ENCODE assay signal across 9 mouse cellular contexts in the genomic region with DNA sequence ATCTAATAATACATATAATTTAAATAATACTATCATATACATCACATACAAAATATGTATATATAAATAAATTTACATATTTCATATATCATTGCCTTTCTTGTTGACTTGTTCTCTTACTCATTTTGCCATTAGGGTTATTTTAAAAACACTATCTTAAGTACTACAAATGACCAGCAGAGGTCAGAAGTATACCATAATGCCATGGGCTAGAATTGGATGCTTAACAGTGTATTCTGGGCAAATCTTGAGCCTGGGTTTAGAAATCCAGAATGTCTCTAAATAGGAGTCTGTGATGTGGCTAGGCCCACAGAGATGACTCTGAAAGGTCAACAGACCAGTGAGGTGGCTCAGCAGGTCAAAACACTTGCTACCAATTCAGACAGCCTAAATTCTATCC. TPM values are rescaled to one million over a fixed set of nuclear protein-coding genes. Genes with fewer than 3 reads are reported as not detected.
DNase-seq lines count a peak whose midpoint lies in the region; ATAC-seq lines count a peak whose summit lies in the region.
"Had no signal": no experiment of that assay in that cellular context is flagged by ENCODE, and none has a peak within 500 bp of the region (broad histone marks: within the 10 kb centered on the region; RNA-seq: fewer than 3 reads in every experiment).

No protein-coding gene starts in this region.

- no peaks in the 10 kb centered on the region for H3K9me3 ChIP-seq in hindbrain, embryonic 11.5 days (ENCODE audit: control insufficient read depth, low read length)
- H3K9me3 ChIP-seq in hindbrain, embryonic 10.5 days = no peaks in the 10 kb centered on the region
- H3K9me3 ChIP-seq in midbrain, embryonic 13.5 days = no peaks in the 10 kb centered on the region
- no peaks in the 10 kb centered on the region for H3K9me3 ChIP-seq in midbrain, embryonic 10.5 days (replicated peaks)
- H3K9me3 ChIP-seq in kidney, embryonic 16.5 days (ENCODE audit: low read length) = no peaks in the 10 kb centered on the region

- H3K4me2 ChIP-seq in hindbrain, embryonic 11.5 days (replicated peaks; ENCODE audit: low read depth, low read length) = no peak overlapping the region
- H3K4me2 ChIP-seq in midbrain, embryonic 13.5 days (replicated peaks) = no peak overlapping the region
- no peak overlapping the region for H3K4me2 ChIP-seq in kidney, embryonic 16.5 days (replicated peaks; ENCODE audit: low read depth, low read length)

- H3K27me3 ChIP-seq in hindbrain, embryonic 11.5 days (ENCODE audit: control insufficient read depth, insufficient read depth, low read length) = no peaks in the 10 kb centered on the region
- H3K27me3 ChIP-seq in hindbrain, embryonic 10.5 days (ENCODE audit: insufficient read depth, poor library complexity, severe bottlenecking) = no peaks in the 10 kb centered on the region
- H3K27me3 ChIP-seq in midbrain, embryonic 13.5 days = no peaks in the 10 kb centered on the region
- no peaks in the 10 kb centered on the region for H3K27me3 ChIP-seq in midbrain, embryonic 10.5 days (ENCODE audit: low read depth, poor library complexity, severe bottlenecking)
- H3K27me3 ChIP-seq in kidney, embryonic 16.5 days (ENCODE audit: insufficient read depth, low read length) = no peaks in the 10 kb centered on the region

- H3K9ac ChIP-seq in hindbrain, embryonic 11.5 days (ENCODE audit: low read depth, low read length) = no peak overlapping the region
- no peak overlapping the region for H3K9ac ChIP-seq in midbrain, embryonic 13.5 days (replicated peaks)
- no peak overlapping the region for H3K9ac ChIP-seq in kidney, embryonic 16.5 days (replicated peaks; ENCODE audit: low read length)

- no peak overlapping the region for H3K27ac ChIP-seq in hindbrain, embryonic 11.5 days (ENCODE audit: low read depth, low read length)
- H3K27ac ChIP-seq in hindbrain, embryonic 10.5 days = no peak overlapping the region
- no peak overlapping the region for H3K27ac ChIP-seq in midbrain, embryonic 13.5 days
- H3K27ac ChIP-seq in midbrain, embryonic 10.5 days (replicated peaks) = no peak overlapping the region
- no peak overlapping the region for H3K27ac ChIP-seq in kidney, embryonic 16.5 days (ENCODE audit: low read length)

- no peaks in the 10 kb centered on the region for H3K4me1 ChIP-seq in hindbrain, embryonic 11.5 days (replicated peaks; ENCODE audit: control insufficient read depth, insufficient read depth, low read length)
- no peaks in the 10 kb centered on the region for H3K4me1 ChIP-seq in hindbrain, embryonic 10.5 days (replicated peaks)
- H3K4me1 ChIP-seq in midbrain, embryonic 13.5 days (replicated peaks) = no peaks in the 10 kb centered on the region
- no peaks in the 10 kb centered on the region for H3K4me1 ChIP-seq in midbrain, embryonic 10.5 days
- H3K4me1 ChIP-seq in kidney, embryonic 16.5 days (ENCODE audit: insufficient read depth, low read length) = no peaks in the 10 kb centered on the region

- no peak overlapping the region for H3K4me3 ChIP-seq in hindbrain, embryonic 11.5 days (ENCODE audit: low read depth, low read length)
- no peak overlapping the region for H3K4me3 ChIP-seq in hindbrain, embryonic 10.5 days
- no peak overlapping the region for H3K4me3 ChIP-seq in midbrain, embryonic 13.5 days (replicated peaks)
- H3K4me3 ChIP-seq in midbrain, embryonic 10.5 days = no peak overlapping the region
- no peak overlapping the region for H3K4me3 ChIP-seq in kidney, embryonic 16.5 days (ENCODE audit: low read length)

- DNase-seq in hindbrain, embryonic 11.5 days (ENCODE audit: low spot score) = peak; percentile 23
- no peak for DNase-seq in hindbrain, embryonic 10.5 days (ENCODE audit: low spot score)
- DNase-seq in midbrain, embryonic 10.5 days (ENCODE audit: low spot score) = no peak
- DNase-seq in brain, adult 2 months (ENCODE audit: low read depth, low spot score) = peak; percentile 36
- peak; percentile 31 for DNase-seq in naive thymus-derived CD4-positive, alpha-beta T cell, adult 2 months (ENCODE audit: low read depth)
- DNase-seq in frontal cortex, postnatal 10 days (ENCODE audit: low spot score in 2 of 2) = no peak
- DNase-seq: adrenal gland, adult 2 months had no signal

- no peaks in the 10 kb centered on the region; the same call in 1 of the 2 replicates for H3K36me3 ChIP-seq in hindbrain, embryonic 11.5 days (ENCODE audit: control insufficient read depth, insufficient read depth, low read length)
- H3K36me3 ChIP-seq in hindbrain, embryonic 10.5 days = peaks cover 14% of the 10 kb centered on the region; the same call in 1 of the 2 replicates
- H3K36me3 ChIP-seq in midbrain, embryonic 13.5 days = peaks cover 22% of the 10 kb centered on the region
- peaks cover 4% of the 10 kb centered on the region; the same call in 1 of the 2 replicates for H3K36me3 ChIP-seq in midbrain, embryonic 10.5 days
- no peaks in the 10 kb centered on the region for H3K36me3 ChIP-seq in kidney, embryonic 16.5 days (ENCODE audit: insufficient read depth, low read length)

- no peak for ATAC-seq in hindbrain, embryonic 11.5 days (ENCODE audit: low FRiP score)
- ATAC-seq in midbrain, embryonic 13.5 days = peak; percentile 48; the same call in 1 of the 2 replicates
- ATAC-seq in kidney, embryonic 16.5 days (ENCODE audit: low FRiP score, low TSS enrichment) = no peak

RNA-seq across cellular contexts. Expression of gene Cops7b, which starts 31.6 kb away (rescaled TPM):
- polyA plus RNA-seq in hindbrain, embryonic 11.5 days (2014; fragmentation: Nextera tagmentation; extraction: Ambion mirVana) = 49.7 and 63.7 TPM in 2 replicates
- polyA plus RNA-seq in hindbrain, embryonic 10.5 days (2016; fragmentation: Nextera tagmentation; extraction: Ambion mirVana) = 76.2 and 82.4 TPM in 2 replicates
- 67.0 and 70.2 TPM in 2 replicates for polyA plus RNA-seq in midbrain, embryonic 13.5 days (2015; fragmentation: Nextera tagmentation; extraction: Ambion mirVana)
- 72.3 and 73.5 TPM in 2 replicates for polyA plus RNA-seq in midbrain, embryonic 10.5 days (2016; fragmentation: Nextera tagmentation; extraction: Ambion mirVana)
- 45.4 and 47.6 TPM in 2 replicates for polyA plus RNA-seq in kidney, embryonic 16.5 days (2015; fragmentation: Nextera tagmentation; extraction: Ambion mirVana)

RNA-seq across cellular contexts. Expression of gene Pde6d, which starts 31.8 kb away (rescaled TPM):
- 91.9 and 96.0 TPM in 2 replicates for polyA plus RNA-seq in hindbrain, embryonic 11.5 days (2014; fragmentation: Nextera tagmentation; extraction: Ambion mirVana)
- 75.1 and 87.1 TPM in 2 replicates for polyA plus RNA-seq in hindbrain, embryonic 10.5 days (2016; fragmentation: Nextera tagmentation; extraction: Ambion mirVana)
- polyA plus RNA-seq in midbrain, embryonic 13.5 days (2015; fragmentation: Nextera tagmentation; extraction: Ambion mirVana) = 86.6 and 90.2 TPM in 2 replicates
- polyA plus RNA-seq in midbrain, embryonic 10.5 days (2016; fragmentation: Nextera tagmentation; extraction: Ambion mirVana) = 78.3 and 78.9 TPM in 2 replicates
- polyA plus RNA-seq in kidney, embryonic 16.5 days (2015; fragmentation: Nextera tagmentation; extraction: Ambion mirVana) = 50.9 and 52.8 TPM in 2 replicates

RNA-seq across cellular contexts. Expression of gene Nppc, which starts 56.1 kb away (rescaled TPM):
- 10.3 and 13.9 TPM in 2 replicates for polyA plus RNA-seq in hindbrain, embryonic 11.5 days (2014; fragmentation: Nextera tagmentation; extraction: Ambion mirVana)
- 12.9 and 19.8 TPM in 2 replicates for polyA plus RNA-seq in hindbrain, embryonic 10.5 days (2016; fragmentation: Nextera tagmentation; extraction: Ambion mirVana)
- 1.8 and 2.3 TPM in 2 replicates for polyA plus RNA-seq in midbrain, embryonic 13.5 days (2015; fragmentation: Nextera tagmentation; extraction: Ambion mirVana)
- 0.94 and 1.9 TPM in 2 replicates for polyA plus RNA-seq in midbrain, embryonic 10.5 days (2016; fragmentation: Nextera tagmentation; extraction: Ambion mirVana)
- 3.0 and 3.6 TPM in 2 replicates for polyA plus RNA-seq in kidney, embryonic 16.5 days (2015; fragmentation: Nextera tagmentation; extraction: Ambion mirVana)

Comparison
In these comparisons a context has a peak if more than half of its experiments do, and no peak if none do; other contexts are left out.
1. DNase-seq: peak in hindbrain, embryonic 11.5 days (single experiment), brain, adult 2 months (single experiment) and naive thymus-derived CD4-positive, alpha-beta T cell, adult 2 months (single experiment); none in hindbrain, embryonic 10.5 days (single experiment), midbrain, embryonic 10.5 days (single experiment) and frontal cortex, postnatal 10 days (0 of 2).